Mouse (Mus musculus) midbrain, embryonic 14.5 days (tissue): Measurements from ENCODE around the gene Gnb3. TPM values are rescaled to one million over a fixed set of nuclear protein-coding genes. Genes with fewer than 3 reads are reported as not detected.

ENCODE experiments used
- ATAC-seq: fragments of 200-750 bp; cut with Nextera tagmentation; 2 replicates; pipeline ENCODE4 v1.8.0; 2017; ENCODE audit warnings: moderate number of reproducible peaks, moderate library complexity; ENCODE audit not compliant: low FRiP score, low TSS enrichment
- DNase-seq: peaks from one replicate; pipeline ENCODE4 v3.0.0-alpha.2; 2015
- H3K27ac ChIP-seq: fragments of 300-500 bp; sonication (generic); replicated peaks from 2 replicates; pipeline ENCODE4 v1.5.1; 2014; ENCODE audit warnings: mild to moderate bottlenecking, low read depth, low read length, moderate library complexity
- H3K27me3 ChIP-seq: fragments of 300-500 bp; sonication (generic); 2 replicates; pipeline ENCODE4 v1.6.1; 2014; ENCODE audit warnings: low read length, control low read depth, mixed read lengths; ENCODE audit not compliant: control insufficient read depth, insufficient read depth
- H3K36me3 ChIP-seq: fragments of 300-500 bp; sonication (generic); 2 replicates; pipeline ENCODE4 v1.6.1; 2014; ENCODE audit warnings: low read length, control low read depth; ENCODE audit not compliant: control insufficient read depth, insufficient read depth
- H3K4me1 ChIP-seq: fragments of 300-500 bp; sonication (generic); 2 replicates; pipeline ENCODE4 v1.6.1; 2014; ENCODE audit warnings: mild to moderate bottlenecking, antibody characterized with exemption, low read length, control low read depth; ENCODE audit not compliant: control insufficient read depth, insufficient read depth
- H3K4me2 ChIP-seq: fragments of 300-500 bp; sonication (generic); 2 replicates; pipeline ENCODE4 v1.6.1; 2014; ENCODE audit warnings: mild to moderate bottlenecking, low read length, moderate library complexity
- H3K4me3 ChIP-seq: fragments of 300-500 bp; sonication (generic); replicated peaks from 2 replicates; pipeline ENCODE4 v1.5.1; 2014; ENCODE audit warnings: low read depth, low read length
- H3K9ac ChIP-seq: fragments of 300-500 bp; sonication (generic); replicated peaks from 2 replicates; pipeline ENCODE4 v1.6.1; 2014; ENCODE audit warnings: mild to moderate bottlenecking, low read length, moderate library complexity
- H3K9me3 ChIP-seq: fragments of 300-500 bp; sonication (generic); 2 replicates; pipeline ENCODE4 v1.6.1; 2016; ENCODE audit warnings: low read length, control low read depth, mixed read lengths; ENCODE audit not compliant: control insufficient read depth
- whole genome bisulfite sequencing: fragments of 180-500 bp; shearing (Covaris S2); extraction: QIAGEN DNeasy Blood & Tissue Kit; methylation state at CpG from one replicate; pipeline ENCODE4 v1.1.7; 2014; 5-methylcytosine and 5-hydroxymethylcytosine counted together
- polyA plus RNA-seq: library from polyadenylated mRNA; unstranded; fragments of >200 nt; fragmentation: Nextera tagmentation; extraction: Ambion mirVana; gene quantifications from 2 replicates; pipeline ENCODE4 v1.2.1, GENCODE M21; 2014

Gnb3 gene
- polyA plus RNA-seq, 1 experiment from 2014 or later: 4.5 TPM

DNA sequence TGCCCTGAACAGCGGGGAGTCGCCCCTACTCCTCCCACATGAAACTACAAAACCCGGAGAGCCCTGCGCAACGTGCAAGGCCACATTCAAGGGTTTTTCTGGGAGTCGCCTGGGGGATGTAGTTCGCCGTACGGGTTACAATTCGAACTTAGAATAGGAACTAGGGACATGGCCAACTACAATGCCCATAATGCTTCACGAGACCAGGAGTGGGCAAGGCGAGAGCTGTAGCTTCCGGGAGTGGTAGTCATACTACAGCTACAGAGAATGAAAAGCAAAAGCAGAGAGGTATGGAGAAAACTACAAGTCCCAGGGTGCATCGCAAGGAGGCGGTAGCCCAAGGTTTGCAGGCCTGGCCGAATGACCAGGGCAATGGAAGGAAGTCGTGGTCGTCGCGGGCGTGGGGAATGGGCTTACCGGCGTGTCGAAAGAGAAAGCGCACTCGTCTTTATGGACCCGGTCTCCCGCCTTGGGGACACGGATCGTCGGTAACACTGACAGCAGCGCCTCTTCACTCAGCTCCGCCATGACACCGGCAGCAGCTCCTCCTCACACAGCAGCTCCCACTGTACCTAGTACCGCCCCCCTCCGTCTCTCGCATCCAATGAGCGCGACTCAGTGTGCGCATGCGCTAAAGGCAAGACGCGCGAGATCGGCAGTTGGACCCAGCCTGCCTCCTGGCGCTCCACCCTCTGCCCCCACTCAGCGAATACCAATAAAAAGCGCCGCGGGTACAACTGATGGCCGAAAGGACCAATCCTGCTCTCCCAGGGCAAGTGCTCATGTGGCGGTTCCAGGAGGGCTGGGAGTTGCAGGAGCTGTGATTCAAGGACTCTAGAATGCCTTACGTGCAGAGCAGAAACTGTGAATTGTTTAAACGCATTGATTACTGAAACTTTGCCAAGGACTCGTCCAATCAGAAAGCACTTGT lies 10.9 kb downstream of the Gnb3 start, which contains the start of the genes Usp5 and Cdca3:
Gene Usp5 (minus strand): TSS at position 617 of the 931 bp plus-strand sequence.
Gene Cdca3 (plus strand): TSS at position 680 of the 931 bp plus-strand sequence.
- no peaks in the 10 kb centered on the region for H3K27me3 ChIP-seq
- WGBS: under 1% methylated on average over 55 of the region's 55 CpGs

GRCm38 (mm10) chr6:124828101-124828592 lies 11.9 kb downstream of the Gnb3 start:
- no peak for ATAC-seq
- H3K27me3 ChIP-seq: no peaks in the 10 kb centered on the region
- no peaks in the 10 kb centered on the region for H3K9me3 ChIP-seq
- H3K4me3 ChIP-seq: peak overlapping the region; percentile 58
- H3K27ac ChIP-seq: peak overlapping the region; percentile 75
- peaks cover 35% of the 10 kb centered on the region for H3K36me3 ChIP-seq
- peak overlapping the region; percentile 50 for H3K9ac ChIP-seq
- 21% methylated on average over 10 of the region's 10 CpGs for whole genome bisulfite sequencing
- peak; percentile 56 for DNase-seq
- peaks cover 15% of the 10 kb centered on the region for H3K4me1 ChIP-seq
- H3K4me2 ChIP-seq: peak overlapping the region; percentile 81

More for the DNA sequence above, 10.9 kb downstream of the Gnb3 start, which contains the start of the genes Usp5 and Cdca3:
- H3K4me2 ChIP-seq: peak within 1 kb of the TSS; percentile 81
- peak within 1 kb of the TSS; percentile 58 for H3K4me3 ChIP-seq
- H3K9me3 ChIP-seq: no peaks in the 10 kb centered on the region
- H3K27ac ChIP-seq: peak within 1 kb of the TSS; percentile 87
- peaks cover 25% of the 10 kb centered on the region for H3K36me3 ChIP-seq
- ATAC-seq (peak; percentile 93), DNase-seq (peak; percentile 100)
- H3K9ac ChIP-seq: peak within 1 kb of the TSS; percentile 58
- H3K4me1 ChIP-seq: peaks cover 15% of the 10 kb centered on the region

- Histone ChIP-seq H3K4me1 (no peaks in the 10 kb centered on the region), H3K4me2 (no peak overlapping the region), H3K4me3 (no peak overlapping the region), H3K36me3 (peaks cover 95% of the 10 kb centered on the region), H3K9me3 (no peaks in the 10 kb centered on the region), H3K27ac (no peak overlapping the region), H3K27me3 (no peaks in the 10 kb centered on the region), H3K9ac (no peak overlapping the region)
- WGBS: 97% methylated on average over 4 of the region's 4 CpGs
- ATAC-seq: no peak
- no peak for DNase-seq
These were observed 18.0 kb downstream of the Gnb3 start for GRCm38 (mm10) chr6:124822049-124822448.

DNA sequence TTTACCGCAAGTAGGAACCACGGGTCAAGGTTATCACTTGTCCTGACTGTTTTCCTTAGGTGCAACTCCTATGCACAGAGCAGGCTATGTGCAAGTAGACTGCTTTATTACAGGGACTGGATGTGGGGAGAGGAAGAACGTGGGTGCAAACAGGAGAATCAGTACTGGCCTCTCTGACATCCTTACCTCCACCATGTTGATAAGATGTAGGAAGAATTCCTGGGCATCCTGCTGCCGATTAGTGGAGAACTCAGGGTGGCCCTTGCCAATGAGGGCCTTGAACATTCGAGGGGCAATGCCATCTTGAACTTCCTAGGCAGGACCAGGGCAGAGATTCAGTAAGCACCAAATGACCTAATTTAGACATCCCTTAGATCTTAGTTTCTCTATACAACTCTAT lies 19.2 kb downstream of the Gnb3 start:
- Histone ChIP-seq H3K9me3 (no peaks in the 10 kb centered on the region), H3K27ac (no peak overlapping the region), H3K9ac (no peak overlapping the region), H3K36me3 (peaks cover 100% of the 10 kb centered on the region), H3K4me1 (no peaks in the 10 kb centered on the region), H3K4me3 (no peak overlapping the region), H3K4me2 (no peak overlapping the region), H3K27me3 (no peaks in the 10 kb centered on the region)
- DNase-seq: no peak
- ATAC-seq: no peak
- 95% methylated on average over 5 of the region's 5 CpGs for WGBS

- ATAC-seq (no peak), DNase-seq (no peak)
- no peaks in the 10 kb centered on the region for H3K27me3 ChIP-seq
- H3K4me2 ChIP-seq: no peak overlapping the region
- no peak overlapping the region for H3K9ac ChIP-seq
- H3K4me3 ChIP-seq: no peak overlapping the region
- H3K36me3 ChIP-seq: peaks cover 82% of the 10 kb centered on the region
- no peaks in the 10 kb centered on the region for H3K9me3 ChIP-seq
- H3K27ac ChIP-seq: no peak overlapping the region
- WGBS: 94% methylated on average over 8 of the region's 8 CpGs
- H3K4me1 ChIP-seq: peaks cover 14% of the 10 kb centered on the region
These were observed 22.1 kb downstream of the Gnb3 start for GRCm38 (mm10) chr6:124817971-124818370.

GRCm38 (mm10) chr6:124817563-124817962 lies 22.5 kb downstream of the Gnb3 start:
- Histone ChIP-seq H3K4me3 (no peak overlapping the region), H3K27me3 (no peaks in the 10 kb centered on the region), H3K4me2 (no peak overlapping the region), H3K27ac (no peak overlapping the region), H3K36me3 (peaks cover 78% of the 10 kb centered on the region), H3K9ac (no peak overlapping the region), H3K9me3 (no peaks in the 10 kb centered on the region), H3K4me1 (peaks cover 18% of the 10 kb centered on the region)
- ATAC-seq (no peak), DNase-seq (no peak)
- WGBS: 96% methylated on average over 8 of the region's 8 CpGs

- H3K4me2 ChIP-seq: no peak overlapping the region
- 95% methylated on average over 11 of the region's 11 CpGs for WGBS
- H3K4me1 ChIP-seq: peaks cover 22% of the 10 kb centered on the region
- DNase-seq (no peak), ATAC-seq (no peak)
- H3K36me3 ChIP-seq: peaks cover 74% of the 10 kb centered on the region
- no peak overlapping the region for H3K27ac ChIP-seq
- H3K27me3 ChIP-seq: no peaks in the 10 kb centered on the region
- H3K9ac ChIP-seq: no peak overlapping the region
- no peak overlapping the region for H3K4me3 ChIP-seq
- no peaks in the 10 kb centered on the region for H3K9me3 ChIP-seq
These were observed 22.9 kb downstream of the Gnb3 start for GRCm38 (mm10) chr6:124817125-124817524.

DNA sequence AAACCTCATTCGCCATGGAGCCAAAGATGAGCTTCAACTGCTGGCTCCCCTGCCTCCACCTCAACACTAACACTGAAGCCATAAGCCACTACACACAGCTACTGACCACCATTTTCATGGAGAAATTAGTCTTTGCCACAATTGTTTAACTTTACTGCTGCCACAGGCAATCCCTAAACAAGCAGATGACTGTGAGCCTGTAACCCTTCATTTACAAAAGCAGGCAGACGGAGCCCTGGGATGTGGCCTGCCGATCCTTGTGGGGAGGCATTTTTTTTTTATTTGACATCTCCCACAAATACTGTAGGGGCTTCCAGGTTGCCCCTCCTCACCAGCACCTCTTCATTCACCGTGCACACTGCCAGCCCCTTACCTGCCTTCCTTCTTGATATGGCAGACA lies 23.5 kb downstream of the Gnb3 start:
- DNase-seq: no peak

More for the DNA sequence above, 23.5 kb downstream of the Gnb3 start:
- Histone ChIP-seq H3K4me2 (no peak overlapping the region), H3K27me3 (no peaks in the 10 kb centered on the region), H3K4me3 (no peak overlapping the region), H3K27ac (no peak overlapping the region), H3K36me3 (peaks cover 74% of the 10 kb centered on the region), H3K9ac (no peak overlapping the region), H3K4me1 (peaks cover 25% of the 10 kb centered on the region), H3K9me3 (no peaks in the 10 kb centered on the region)
- WGBS: 90% methylated on average over 4 of the region's 4 CpGs
- no peak for ATAC-seq
